Mouse (Mus musculus): ENCODE measurements around the gene Sct. TPM values are rescaled to one million over a fixed set of nuclear protein-coding genes. Genes with fewer than 3 reads are reported as not detected.
A peak's percentile ranks its signal among the peaks of the same experiment; 100 is the strongest.

Sct gene
- not detected for total RNA-seq (2021)

DNA sequence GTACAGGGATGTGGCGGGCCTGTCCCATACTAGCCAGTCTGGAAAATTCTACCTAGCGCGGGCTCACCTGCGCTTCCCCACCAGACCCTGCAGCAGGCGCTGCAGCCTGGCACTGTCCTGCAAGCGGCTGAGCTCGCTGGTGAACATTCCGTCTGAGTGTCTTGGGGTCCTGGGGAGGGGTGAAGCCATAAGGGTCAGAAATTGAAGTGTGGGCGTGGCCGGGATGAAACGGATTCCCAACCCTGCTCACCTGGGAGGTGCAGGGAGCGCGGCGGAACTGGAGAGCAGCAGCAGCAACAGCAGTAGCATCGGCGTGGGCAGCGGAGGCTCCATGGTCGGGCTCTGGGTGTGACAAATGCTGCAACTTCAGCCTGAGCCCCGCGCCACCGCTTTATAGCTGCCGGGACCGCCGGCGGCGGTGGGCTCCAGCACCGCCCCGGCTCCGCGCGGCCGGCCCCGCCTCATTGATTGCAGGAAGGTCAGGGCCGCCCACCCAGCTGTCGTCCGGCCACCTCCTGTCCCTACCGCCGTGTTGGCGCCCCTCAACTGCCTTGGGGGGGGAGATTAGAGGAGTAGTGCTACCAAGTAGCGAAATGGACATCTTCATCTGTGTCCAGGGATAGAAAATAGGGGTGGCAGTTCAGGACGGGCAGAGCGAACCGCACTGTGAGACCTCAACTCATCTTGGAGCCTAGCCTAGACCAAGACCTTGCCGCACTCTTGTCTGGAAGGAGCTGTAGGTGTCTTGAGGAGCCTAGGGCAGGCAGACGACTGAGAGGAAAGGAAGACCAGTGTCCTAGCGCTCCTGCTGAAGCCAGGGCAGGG lies at the start of gene Sct:
TSS of gene Sct (minus strand) at position 368 of the 825 bp plus-strand sequence.
- intact Hi-C loops (cut with DNase I), result no loop called here
- no peak for DNase-seq (ENCODE audit: low spot score in 2 of 2)

DNA sequence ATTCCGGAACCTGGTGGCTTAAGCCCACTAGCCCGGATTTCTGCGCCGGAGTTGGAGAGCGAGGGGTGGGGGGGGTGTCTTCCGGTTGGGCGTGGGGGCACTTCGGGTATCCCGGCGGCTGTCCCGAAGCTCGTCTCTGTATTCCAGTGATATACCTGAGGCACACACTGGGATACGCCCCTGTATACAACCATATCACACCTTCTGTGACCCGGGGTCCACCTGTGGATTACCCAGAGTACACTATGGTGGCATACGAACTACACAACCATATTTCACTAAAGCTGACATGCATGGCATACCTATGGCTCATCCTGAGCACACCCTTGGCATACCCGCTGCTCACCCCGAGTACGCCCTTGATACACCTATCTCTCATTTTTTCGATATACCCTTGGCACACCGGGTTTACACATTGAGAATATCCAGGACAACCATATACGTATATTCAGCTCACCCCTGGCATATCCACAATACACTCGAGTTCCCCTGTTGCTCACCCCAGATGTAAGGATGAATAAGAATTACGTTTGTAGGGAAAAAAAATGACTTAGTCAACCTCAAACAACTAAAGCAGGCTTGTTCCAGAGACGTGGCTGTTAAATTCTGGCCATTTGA lies 49.5 kb upstream of the Sct start:
- DNase-seq (ENCODE audit: low spot score in 2 of 2), result no peak
- intact Hi-C loops (cut with DNase I), result no loop called here

DNA sequence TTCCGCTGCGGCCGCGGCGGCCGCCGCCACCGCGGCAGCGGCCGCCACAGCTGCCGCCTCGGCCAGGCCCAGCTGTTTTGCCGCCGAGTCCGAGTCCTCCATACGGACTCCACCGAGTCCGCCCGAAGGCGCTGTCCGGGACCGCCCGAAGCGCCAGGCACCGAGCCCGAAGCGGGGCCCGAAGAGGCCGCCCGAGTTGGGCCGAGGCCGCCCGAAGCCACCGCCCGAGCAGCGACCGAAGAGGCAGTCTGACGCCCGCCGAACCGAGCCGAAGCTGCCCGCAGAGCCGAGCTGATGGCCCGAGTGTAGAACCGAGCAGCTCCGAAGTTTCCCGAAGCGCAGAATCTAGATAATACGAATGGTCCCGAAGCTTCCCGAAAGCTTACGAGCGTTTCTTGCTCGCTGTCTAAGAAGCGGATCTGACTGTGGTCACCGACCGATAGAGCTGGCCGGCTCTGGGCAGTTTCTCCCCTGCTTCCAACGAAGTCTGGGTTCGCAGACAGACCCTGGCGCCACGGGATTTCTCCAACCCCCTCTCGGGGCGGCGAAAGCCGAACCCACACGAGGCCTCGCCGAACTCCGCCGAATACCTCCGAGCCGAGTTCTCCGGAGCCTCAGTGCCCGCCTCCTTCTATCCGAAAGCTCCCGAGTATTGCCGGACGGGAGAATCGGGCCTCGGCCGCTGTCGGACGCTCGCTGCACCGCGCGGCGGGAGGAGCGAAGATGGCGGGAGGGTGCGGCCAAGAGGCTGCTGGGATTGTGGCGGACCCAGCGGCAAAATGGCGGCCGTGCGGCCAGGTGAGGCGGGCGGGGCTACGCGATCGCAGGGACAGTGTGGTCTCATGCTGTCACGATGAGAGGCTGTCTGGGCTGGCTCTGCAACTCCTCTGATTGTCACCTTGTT lies 48.8 kb upstream of the Sct start, which contains the start of the genes Deaf1 and Tmem80:
TSS of gene Deaf1 (minus strand) at position 222 of the 904 bp plus-strand sequence.
TSS of gene Tmem80 (plus strand) at position 271 of the 904 bp plus-strand sequence.
- DNase-seq (ENCODE audit: low spot score in 2 of 2), result peak; percentile 99 to 100
- intact Hi-C loops (cut with DNase I), result no loop called here

DNA sequence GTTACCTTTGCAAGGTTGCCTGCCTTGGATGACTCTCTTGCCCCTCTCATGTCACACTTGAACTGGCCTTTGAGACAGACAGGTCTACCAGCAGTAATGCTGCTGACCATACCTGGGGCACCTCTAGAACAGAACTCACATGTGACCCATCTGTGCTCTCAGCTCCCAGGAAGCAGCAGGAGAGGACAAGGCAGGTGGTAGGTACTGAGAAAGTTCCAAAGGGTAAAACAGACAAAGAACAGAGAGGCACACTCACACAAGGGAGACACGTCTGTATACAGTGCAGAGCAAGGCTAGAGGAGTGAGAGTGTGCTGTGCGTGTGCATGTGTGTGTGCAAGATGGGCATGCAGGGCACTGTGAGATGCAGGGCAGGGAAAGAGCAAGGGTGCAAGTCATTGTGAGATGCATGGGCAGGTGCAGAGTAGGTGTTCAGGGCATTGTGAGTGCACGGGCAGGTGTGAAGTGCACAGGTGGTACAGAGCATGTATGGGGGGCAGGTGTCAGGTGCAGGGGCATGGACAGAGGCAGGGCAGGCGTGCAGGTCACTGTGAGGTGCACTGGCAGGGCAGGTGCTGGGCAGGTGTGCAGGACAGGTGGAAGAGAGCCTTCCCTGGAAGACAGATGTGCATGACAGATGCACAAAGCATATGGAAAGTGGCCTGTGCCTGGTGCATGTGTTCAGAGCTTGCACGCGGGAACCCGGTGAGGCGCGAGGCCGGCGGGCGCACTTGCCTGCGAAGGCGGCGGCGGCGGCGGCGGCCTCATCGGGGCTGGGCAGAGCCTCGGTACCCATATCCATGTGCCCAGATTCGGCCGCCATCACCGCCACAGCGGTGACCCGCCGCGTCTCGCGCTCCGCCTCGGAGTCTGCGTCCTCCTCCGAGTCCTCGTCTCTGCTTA lies 47.9 kb upstream of the Sct start:
- intact Hi-C loops (cut with DNase I), result no loop called here
- no peak for DNase-seq (ENCODE audit: low spot score in 2 of 2)

DNA sequence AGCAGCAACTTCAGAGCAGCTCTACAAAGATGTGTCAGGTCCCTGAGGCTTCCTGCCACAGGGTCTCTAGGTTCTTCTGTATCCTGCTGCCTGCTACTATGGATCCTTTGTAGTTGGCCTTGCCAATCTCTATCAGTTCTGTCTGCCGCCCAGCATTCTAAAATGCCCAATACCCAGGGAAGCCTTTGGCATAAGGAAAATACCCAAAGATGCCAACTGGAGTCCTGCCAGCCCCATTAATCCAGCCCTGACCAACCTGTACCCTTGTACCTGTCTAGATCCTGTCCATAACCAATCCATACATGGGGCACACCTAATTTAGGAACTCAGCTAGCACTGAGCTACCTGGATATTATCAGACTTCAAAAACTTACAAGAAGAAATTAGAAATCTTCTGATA lies 45.8 kb upstream of the Sct start:
- DNase-seq (ENCODE audit: low spot score in 2 of 2), result no peak
- intact Hi-C loops (cut with DNase I), result no loop called here

DNA sequence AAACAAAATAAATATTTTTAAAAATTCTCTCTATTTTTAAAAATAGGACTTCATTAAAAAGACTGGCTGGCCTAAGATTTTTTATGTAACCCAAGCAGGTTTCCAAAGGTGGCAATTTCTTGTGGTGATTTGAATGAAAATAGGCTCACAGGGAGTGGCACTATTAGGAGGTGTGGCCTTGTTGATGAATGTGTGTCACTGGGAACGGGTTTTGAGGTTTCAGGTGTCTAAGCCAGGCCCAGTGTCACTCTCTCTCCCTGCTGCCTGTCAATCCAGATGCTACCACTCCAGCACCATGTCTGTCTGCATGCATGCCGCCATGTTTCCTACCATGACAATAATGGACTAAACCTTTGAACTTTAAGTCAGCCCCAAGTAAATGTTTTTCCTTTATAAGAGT lies 40.5 kb upstream of the Sct start:
- intact Hi-C loops (cut with DNase I), result no loop called here
- DNase-seq (ENCODE audit: low spot score in 2 of 2), result no peak

DNA sequence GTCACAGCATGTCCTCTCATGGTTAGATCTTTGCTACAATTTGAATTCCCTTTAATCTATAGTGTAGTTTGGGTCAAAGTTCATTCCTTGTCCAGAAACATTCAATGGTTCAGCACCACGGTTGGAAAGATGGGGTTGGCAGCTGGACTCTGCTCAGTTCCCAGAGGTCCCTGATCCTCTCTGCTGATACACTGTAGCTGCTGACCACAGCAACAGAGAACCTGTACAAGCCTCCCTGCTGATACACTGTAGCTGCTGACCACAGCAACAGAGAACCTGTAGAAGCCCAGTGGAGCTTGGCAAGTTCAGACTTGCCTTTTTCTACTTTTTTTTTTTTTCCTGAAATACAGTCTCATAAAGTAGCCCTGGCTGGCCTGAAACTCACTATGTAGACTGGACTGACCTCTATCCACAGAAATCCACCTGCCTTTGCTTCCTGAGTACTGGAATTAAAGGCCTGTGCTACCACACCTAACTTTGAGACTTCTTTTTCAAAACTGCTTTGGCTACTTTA lies 38.7 kb upstream of the Sct start:
- intact Hi-C loops (cut with DNase I), result no loop called here

DNA sequence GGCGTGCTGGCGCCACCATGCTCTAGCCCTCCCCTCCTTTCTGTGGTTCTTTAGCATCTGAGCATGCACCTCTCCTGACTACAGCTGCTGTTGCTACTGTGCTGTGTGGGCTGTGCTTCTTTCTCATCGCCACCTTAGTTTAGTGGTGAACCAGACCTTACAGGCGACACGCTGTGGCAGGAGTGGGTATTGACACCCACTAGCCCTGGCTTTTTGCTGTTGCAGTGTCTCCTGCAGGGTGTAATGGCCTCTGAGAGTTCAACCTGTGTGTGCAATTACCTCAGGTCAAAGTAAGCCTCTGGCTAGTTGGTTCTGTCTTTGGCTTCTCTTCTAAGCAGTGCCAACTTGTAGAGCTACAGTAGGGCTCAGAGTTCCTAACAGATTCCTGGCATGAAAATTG lies 37.0 kb upstream of the Sct start:
- DNase-seq (ENCODE audit: low spot score in 2 of 2), result peak; percentile 31 to 58
- intact Hi-C loops (cut with DNase I), result no loop called here

More for the DNA sequence above, 38.7 kb upstream of the Sct start:
- DNase-seq (ENCODE audit: low spot score in 2 of 2), result no peak

DNA sequence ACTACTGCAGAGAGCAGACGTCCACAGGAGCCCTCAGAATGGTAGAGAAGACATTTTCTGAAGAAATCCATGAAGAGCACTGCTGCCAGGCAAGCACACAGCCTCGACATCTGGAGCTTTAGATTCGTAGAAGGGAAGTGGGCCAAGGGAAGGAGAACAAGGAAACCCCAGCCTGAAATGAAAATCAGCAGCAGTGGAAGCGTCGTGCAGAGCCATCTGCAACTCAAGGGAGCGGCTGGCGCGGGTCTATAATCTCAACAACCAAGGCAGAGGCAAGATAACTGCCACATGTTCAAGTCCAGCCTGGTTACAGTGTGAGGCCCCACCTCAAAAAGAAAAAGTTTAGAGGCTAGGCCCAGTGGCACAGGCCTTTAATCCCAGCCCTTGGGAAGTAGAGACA lies 36.1 kb upstream of the Sct start:
- DNase-seq (ENCODE audit: low spot score in 2 of 2), result peak in 1 of 2 experiments; percentile 58
- intact Hi-C loops (cut with DNase I), result no loop called here

DNA sequence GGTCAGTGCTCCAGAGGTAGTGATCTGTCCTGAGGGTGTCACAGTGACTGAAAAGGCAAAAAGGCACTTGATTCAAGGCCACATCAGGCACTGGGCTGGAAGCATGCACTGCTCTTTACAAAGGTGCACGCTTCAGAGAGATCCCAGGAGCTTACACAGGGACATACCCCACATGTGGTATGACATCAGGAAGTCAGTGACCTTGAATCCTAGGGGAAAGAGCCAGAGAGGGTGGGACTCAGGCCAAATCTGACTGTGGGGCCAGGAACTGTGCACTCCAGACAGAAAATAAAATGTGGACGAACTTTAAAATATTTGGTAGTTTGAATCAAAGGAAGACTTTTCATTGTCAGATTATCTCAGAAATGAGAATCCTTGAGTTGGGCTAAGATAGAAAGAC lies 35.5 kb upstream of the Sct start:
- no peak for DNase-seq (ENCODE audit: low spot score in 2 of 2)
- intact Hi-C loops (cut with DNase I), result no loop called here

DNA sequence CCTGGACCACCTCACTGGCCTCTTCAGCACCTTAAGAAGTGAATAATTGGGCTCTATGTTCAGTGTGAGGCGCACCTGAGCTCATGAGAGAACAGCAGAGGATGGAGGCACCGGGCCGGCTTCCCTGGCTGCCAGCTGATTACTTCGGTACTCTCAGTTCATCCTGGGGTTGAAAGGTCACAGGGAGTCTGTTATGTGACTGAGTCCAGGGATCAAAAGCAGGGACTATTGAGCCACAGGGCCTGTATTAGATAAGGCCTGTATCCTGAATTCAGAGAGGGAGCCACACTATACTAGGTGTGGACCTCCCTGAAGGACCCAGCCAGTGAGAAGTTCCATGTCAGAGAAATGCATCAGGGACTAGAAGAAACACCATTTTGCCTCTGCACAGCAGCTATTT lies 25.6 kb upstream of the Sct start:
- intact Hi-C loops (cut with DNase I), result no loop called here
- DNase-seq (ENCODE audit: low spot score in 2 of 2), result no peak

DNA sequence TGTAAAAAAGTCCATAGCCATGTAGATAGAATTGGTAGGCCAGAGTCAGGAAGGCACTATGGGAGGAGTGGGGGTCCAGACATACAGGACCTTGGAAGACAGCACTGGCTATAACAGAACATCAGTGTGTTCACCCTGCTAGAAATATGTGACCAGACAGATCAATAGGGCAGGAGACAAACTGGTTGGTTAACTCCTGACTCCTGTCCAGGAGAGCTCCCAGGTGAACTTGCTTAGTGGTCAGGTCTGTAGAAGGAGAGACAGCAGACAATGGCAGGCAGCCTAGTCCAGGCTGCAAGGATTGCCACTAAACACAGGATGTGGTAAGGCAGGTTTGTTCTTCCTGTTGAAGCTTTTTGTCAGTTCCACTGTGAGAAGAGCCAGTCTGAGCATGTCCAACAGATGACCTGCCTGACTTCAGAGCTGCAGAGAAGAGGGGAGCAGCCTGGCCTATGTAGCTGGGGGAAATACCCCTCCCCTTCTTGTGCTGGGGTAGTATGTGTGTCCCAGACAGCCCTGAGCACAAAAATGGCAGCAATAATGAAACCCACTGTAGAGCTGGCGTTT lies 23.9 kb upstream of the Sct start:
- intact Hi-C loops (cut with DNase I), result no loop called here

DNA sequence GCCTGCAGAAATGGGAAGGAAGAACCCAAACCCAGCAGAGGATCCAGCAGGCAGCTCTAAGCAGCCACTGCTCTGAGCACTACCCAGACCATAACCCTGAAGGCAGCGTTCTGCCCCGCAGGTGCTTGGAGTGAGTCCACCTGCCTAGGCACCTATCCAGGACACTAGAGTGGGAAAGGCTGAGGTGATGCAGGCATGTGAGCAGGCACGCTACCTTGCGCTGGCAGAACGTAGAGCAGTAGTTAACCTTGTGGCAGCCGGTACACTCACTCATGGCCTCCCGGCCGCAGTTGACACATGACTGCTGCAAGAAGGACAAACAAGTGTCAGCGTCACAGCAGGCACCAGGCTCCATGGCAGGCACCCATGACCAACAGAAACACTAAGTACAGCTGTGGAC lies 22.5 kb upstream of the Sct start:
- intact Hi-C loops (cut with DNase I), result no loop called here
- no peak for DNase-seq (ENCODE audit: low spot score in 2 of 2)

More for the DNA sequence above, 23.9 kb upstream of the Sct start:
- no peak for DNase-seq (ENCODE audit: low spot score in 2 of 2)

DNA sequence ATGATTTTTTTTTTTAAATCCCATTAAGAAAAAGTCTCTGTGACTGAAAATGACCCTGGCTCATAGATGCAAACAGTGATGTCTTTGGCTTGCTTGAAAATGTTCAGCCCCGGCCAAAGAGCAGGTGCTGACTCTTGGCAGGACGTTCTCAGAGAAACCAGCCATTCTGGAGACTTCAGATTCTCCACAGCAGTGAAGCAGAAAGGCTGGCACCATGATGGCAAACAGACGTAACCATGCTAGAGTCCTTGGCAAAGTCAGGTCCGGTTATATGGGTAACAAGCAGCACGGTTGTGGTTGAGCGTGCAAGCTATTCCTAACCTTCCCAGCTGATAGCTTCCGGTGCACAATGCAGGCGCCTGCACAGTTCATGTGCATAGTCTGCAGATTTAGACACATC lies 20.2 kb upstream of the Sct start:
- intact Hi-C loops (cut with DNase I), result no loop called here
- DNase-seq (ENCODE audit: low spot score in 2 of 2), result no peak

DNA sequence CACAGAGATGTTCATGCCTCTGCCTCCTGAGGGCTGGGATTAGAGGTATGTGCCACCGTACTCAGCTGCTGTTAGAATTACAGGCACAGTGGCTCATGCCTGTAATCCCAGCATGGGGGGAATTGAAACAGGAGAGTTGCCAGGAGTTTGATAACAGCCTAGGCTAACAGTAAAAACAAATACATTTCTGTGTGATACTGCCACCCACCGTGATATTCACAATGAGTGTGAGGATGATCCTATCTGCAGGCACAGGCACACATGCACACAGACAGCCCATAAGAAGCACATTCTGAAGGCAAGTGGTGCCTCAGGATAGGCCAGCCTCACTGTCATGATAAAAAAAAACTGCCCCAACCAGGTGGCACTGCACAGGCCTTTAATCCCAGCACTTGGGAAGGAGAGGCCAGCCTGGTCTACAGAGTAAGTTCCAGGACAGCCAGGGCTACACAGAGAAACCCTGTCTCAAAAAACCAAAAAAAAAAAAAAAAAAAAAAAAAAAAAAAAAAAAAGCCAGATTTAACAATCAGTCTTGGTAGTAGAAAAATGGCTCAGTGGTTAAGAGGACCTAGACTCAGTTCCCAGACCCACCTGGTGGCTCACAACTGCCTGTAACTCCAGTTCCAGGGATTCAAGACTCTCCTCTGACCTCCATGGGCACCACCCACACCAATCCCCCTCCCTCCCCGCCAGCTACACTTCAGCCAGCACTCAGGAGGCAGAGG lies 19.2 kb upstream of the Sct start:
- intact Hi-C loops (cut with DNase I), result no loop called here
- no peak for DNase-seq (ENCODE audit: low spot score in 2 of 2)

DNA sequence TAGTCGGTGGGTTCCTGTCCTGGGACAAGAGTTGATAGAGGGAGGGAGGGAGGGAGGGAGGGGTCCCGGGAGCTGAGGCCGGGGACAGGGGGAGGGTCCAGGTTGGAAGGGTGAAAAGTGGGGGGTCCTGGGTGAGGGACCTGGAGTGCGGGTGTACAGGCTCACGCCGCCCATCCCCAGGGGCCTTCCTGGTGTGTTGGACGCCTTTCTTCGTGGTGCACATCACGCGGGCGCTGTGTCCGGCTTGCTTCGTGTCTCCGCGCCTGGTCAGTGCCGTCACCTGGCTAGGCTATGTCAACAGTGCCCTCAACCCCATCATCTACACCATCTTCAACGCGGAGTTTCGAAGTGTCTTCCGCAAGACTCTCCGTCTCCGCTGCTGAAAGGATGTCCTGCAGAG lies 15.5 kb upstream of the Sct start:
- DNase-seq (ENCODE audit: low spot score in 2 of 2), result no peak
- intact Hi-C loops (cut with DNase I), result no loop called here

DNA sequence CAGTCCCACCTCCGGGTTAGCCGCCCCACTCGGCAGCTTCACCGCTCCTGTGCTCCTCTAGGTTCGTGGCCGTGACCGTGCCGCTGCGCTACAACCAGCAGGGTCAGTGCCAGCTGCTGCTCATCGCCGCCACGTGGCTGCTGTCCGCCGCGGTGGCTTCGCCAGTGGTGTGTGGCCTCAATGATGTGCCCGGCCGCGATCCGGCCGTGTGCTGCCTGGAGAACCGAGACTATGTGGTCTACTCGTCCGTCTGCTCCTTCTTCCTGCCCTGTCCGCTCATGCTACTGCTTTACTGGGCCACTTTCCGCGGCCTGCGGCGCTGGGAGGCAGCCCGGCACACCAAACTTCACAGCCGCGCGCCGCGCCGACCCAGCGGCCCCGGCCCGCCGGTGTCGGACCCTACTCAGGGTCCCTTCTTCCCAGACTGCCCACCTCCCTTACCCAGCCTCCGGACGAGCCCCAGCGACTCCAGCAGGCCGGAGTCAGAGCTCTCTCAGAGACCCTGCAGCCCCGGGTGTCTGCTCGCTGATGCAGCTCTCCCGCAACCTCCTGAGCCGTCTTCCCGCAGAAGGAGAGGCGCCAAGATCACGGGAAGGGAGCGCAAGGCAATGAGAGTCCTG lies 15.0 kb upstream of the Sct start:
- DNase-seq (ENCODE audit: low spot score in 2 of 2), result no peak
- intact Hi-C loops (cut with DNase I), result no loop called here
